Mouse (Mus musculus): ENCODE data around the gene Rasgrp3. TPM values are rescaled to one million over a fixed set of nuclear protein-coding genes. Genes with fewer than 3 reads are reported as not detected.

The Rasgrp3 gene
- total and polyA plus RNA-seq, 3 experiments: 10.4 to 27.4 (median 27.2) TPM

GRCm38 (mm10) chr17:75539130-75539529, 103.4 kb downstream of the Rasgrp3 start:
- 90% methylated on average over 6 of the region's 6 CpGs for WGBS
- intact Hi-C loops (cut with DNase I): loop anchor here (5.0 to 10.0 kb wide), 3 partner anchors 77 to 734 kb away; no protein-coding TSS in a partner anchor

GRCm38 (mm10) chr17:75539841-75540240, 104.1 kb downstream of the Rasgrp3 start:
- DNase-seq: no peak
- Histone ChIP-seq H3K4me3 (no peak overlapping the region), H3K27ac (no peak overlapping the region), H3K79me2 (replicated peaks; ENCODE audit: control insufficient read depth, insufficient read depth, low read length) (no peaks in the 10 kb centered on the region), H3K36me3 (ENCODE audit: control insufficient read depth, insufficient read depth, low read length) (peaks cover 5% of the 10 kb centered on the region), H3K27me3 (ENCODE audit: control insufficient read depth, insufficient read depth, low read length) (no peaks in the 10 kb centered on the region), H3K9ac (ENCODE audit: low read depth, low read length) (no peak overlapping the region), H3K4me1 (ENCODE audit: control insufficient read depth, insufficient read depth, low read length) (peaks cover 2% of the 10 kb centered on the region)
- 38% methylated on average over 5 of the region's 5 CpGs for WGBS
- intact Hi-C loops (cut with DNase I): loop anchor here (5.0 to 10.0 kb wide), 3 partner anchors 78 to 735 kb away; no protein-coding TSS in a partner anchor
- no peak for TF ChIP-seq EP300 (IDR thresholded peaks at IDR 0.05; ENCODE audit: insufficient read depth, low read depth, low read length)
- no peak for TF ChIP-seq CTCF (IDR thresholded peaks at IDR 0.05)
- TF ChIP-seq POLR2A (IDR thresholded peaks at IDR 0.05; ENCODE audit: insufficient read depth, low read depth, low read length): no peak

More at GRCm38 (mm10) chr17:75539130-75539529, 103.4 kb downstream of the Rasgrp3 start:
- Histone ChIP-seq H3K79me2 (replicated peaks; ENCODE audit: control insufficient read depth, insufficient read depth, low read length) (no peaks in the 10 kb centered on the region), H3K27ac (no peak overlapping the region), H3K36me3 (ENCODE audit: control insufficient read depth, insufficient read depth, low read length) (peaks cover 4% of the 10 kb centered on the region), H3K9ac (ENCODE audit: low read depth, low read length) (no peak overlapping the region), H3K4me3 (no peak overlapping the region), H3K4me1 (ENCODE audit: control insufficient read depth, insufficient read depth, low read length) (no peaks in the 10 kb centered on the region), H3K27me3 (ENCODE audit: control insufficient read depth, insufficient read depth, low read length) (no peaks in the 10 kb centered on the region)
- no peak for DNase-seq
- TF ChIP-seq POLR2A (IDR thresholded peaks at IDR 0.05; ENCODE audit: insufficient read depth, low read depth, low read length) (no peak), CTCF (IDR thresholded peaks at IDR 0.05) (no peak), EP300 (IDR thresholded peaks at IDR 0.05; ENCODE audit: insufficient read depth, low read depth, low read length) (no peak)

DNA sequence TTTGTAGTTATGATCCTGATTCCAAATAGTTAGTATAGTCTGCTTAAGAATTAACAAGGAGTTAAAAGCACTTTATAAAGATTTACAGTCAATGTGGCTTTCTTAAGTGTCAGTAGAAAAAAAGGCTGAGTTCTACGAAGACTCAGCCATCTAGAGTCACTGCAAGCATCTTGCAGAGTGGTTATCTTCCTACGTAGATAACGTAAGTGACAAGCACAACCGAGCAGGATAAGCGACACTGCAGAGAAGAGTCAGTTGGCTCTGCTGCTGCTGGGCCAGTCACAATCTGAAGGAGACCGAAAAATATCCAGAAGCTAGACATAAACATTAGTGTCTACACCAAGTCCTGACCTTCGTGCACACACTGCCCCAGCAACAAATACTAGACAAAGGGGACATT, 107.7 kb downstream of the Rasgrp3 start:
- TF ChIP-seq POLR2A (IDR thresholded peaks at IDR 0.05; ENCODE audit: insufficient read depth, low read depth, low read length) (no peak), EP300 (IDR thresholded peaks at IDR 0.05; ENCODE audit: insufficient read depth, low read depth, low read length) (no peak), CTCF (IDR thresholded peaks at IDR 0.05) (no peak)
- H3K27me3 ChIP-seq (ENCODE audit: control insufficient read depth, insufficient read depth, low read length): no peaks in the 10 kb centered on the region
- no peak overlapping the region for H3K4me3 ChIP-seq
- H3K36me3 ChIP-seq (ENCODE audit: control insufficient read depth, insufficient read depth, low read length): peaks cover 8% of the 10 kb centered on the region
- no peak for DNase-seq
- H3K27ac ChIP-seq: no peak overlapping the region
- H3K79me2 ChIP-seq (replicated peaks; ENCODE audit: control insufficient read depth, insufficient read depth, low read length): no peaks in the 10 kb centered on the region; the same call in 1 of the 2 replicates
- intact Hi-C loops (cut with DNase I): no loop called here
- H3K4me1 ChIP-seq (ENCODE audit: control insufficient read depth, insufficient read depth, low read length): peaks cover 2% of the 10 kb centered on the region
- 56% methylated on average over 7 of the region's 7 CpGs for WGBS
- H3K9ac ChIP-seq (ENCODE audit: low read depth, low read length): no peak overlapping the region

GRCm38 (mm10) chr17:75544262-75544661, 108.6 kb downstream of the Rasgrp3 start:
- TF ChIP-seq CTCF (IDR thresholded peaks at IDR 0.05) (no peak), EP300 (IDR thresholded peaks at IDR 0.05; ENCODE audit: insufficient read depth, low read depth, low read length) (no peak), POLR2A (IDR thresholded peaks at IDR 0.05; ENCODE audit: insufficient read depth, low read depth, low read length) (no peak)
- WGBS: 38% methylated on average over 7 of the region's 7 CpGs
- H3K79me2 ChIP-seq (replicated peaks; ENCODE audit: control insufficient read depth, insufficient read depth, low read length): peaks cover 1% of the 10 kb centered on the region; the same call in 1 of the 2 replicates
- no peak overlapping the region for H3K4me3 ChIP-seq
- no peak overlapping the region for H3K9ac ChIP-seq (ENCODE audit: low read depth, low read length)
- H3K4me1 ChIP-seq (ENCODE audit: control insufficient read depth, insufficient read depth, low read length): peaks cover 2% of the 10 kb centered on the region
- H3K27ac ChIP-seq: no peak overlapping the region
- no peaks in the 10 kb centered on the region for H3K27me3 ChIP-seq (ENCODE audit: control insufficient read depth, insufficient read depth, low read length)
- intact Hi-C loops (cut with DNase I): no loop called here
- H3K36me3 ChIP-seq (ENCODE audit: control insufficient read depth, insufficient read depth, low read length): peaks cover 8% of the 10 kb centered on the region
- DNase-seq: peak in 1 of 2 experiments; percentile 30

- WGBS: 37% methylated on average over 11 of the region's 11 CpGs
- peaks cover 3% of the 10 kb centered on the region for H3K79me2 ChIP-seq (replicated peaks; ENCODE audit: control insufficient read depth, insufficient read depth, low read length)
- H3K27me3 ChIP-seq (ENCODE audit: control insufficient read depth, insufficient read depth, low read length): no peaks in the 10 kb centered on the region
- TF ChIP-seq EP300 (IDR thresholded peaks at IDR 0.05; ENCODE audit: insufficient read depth, low read depth, low read length) (no peak), POLR2A (IDR thresholded peaks at IDR 0.05; ENCODE audit: insufficient read depth, low read depth, low read length) (no peak), CTCF (IDR thresholded peaks at IDR 0.05) (no peak)
- intact Hi-C loops (cut with DNase I): no loop called here
- no peaks in the 10 kb centered on the region for H3K36me3 ChIP-seq (ENCODE audit: control insufficient read depth, insufficient read depth, low read length)
- H3K4me3 ChIP-seq: peak overlapping the region; percentile 92
- H3K27ac ChIP-seq: no peak overlapping the region
- H3K4me1 ChIP-seq (ENCODE audit: control insufficient read depth, insufficient read depth, low read length): peaks cover 2% of the 10 kb centered on the region; the same call in 1 of the 2 replicates
- H3K9ac ChIP-seq (ENCODE audit: low read depth, low read length): peak overlapping the region; percentile 84
- no peak for DNase-seq
Observed at GRCm38 (mm10) chr17:75550771-75551413, 115.2 kb downstream of the Rasgrp3 start.
